9 mouse cellular contexts compared by ENCODE assay signal in genomic region chr10:28730122-28730521, GRCm38 (mm10).
DNase-seq lines count a peak whose midpoint lies in the region; ATAC-seq and TF ChIP-seq lines count a peak whose summit lies in the region.
"Had no signal": no experiment of that assay in that cellular context is flagged by ENCODE, and none has a peak within 500 bp of the region (broad histone marks: within the 10 kb centered on the region; RNA-seq: fewer than 3 reads in every experiment).

No protein-coding gene starts in this region.

- no peak for ATAC-seq in heart, embryonic 12.5 days (ENCODE audit: insufficient number of reproducible peaks, low FRiP score)
- 0 out of 2 replicates have a peak, but pooled peaks have one; percentile 50 for ATAC-seq in neural tube, embryonic 12.5 days (ENCODE audit: low FRiP score, low read depth)
- ATAC-seq in neural tube, embryonic 15.5 days (ENCODE audit: low FRiP score), result no peak
- no peak for ATAC-seq in embryonic facial prominence, embryonic 14.5 days (ENCODE audit: low read depth)
- peak; percentile 96 for ATAC-seq in megakaryocyte-erythroid progenitor cell, adult 5-6 weeks (replicated peaks; ENCODE audit: low FRiP score, low TSS enrichment, poor library complexity, severe bottlenecking)

- no peak overlapping the region for H3K4me2 ChIP-seq in heart, embryonic 12.5 days
- H3K4me2 ChIP-seq in neural tube, embryonic 12.5 days (replicated peaks), result no peak overlapping the region
- H3K4me2 ChIP-seq in neural tube, embryonic 15.5 days, result no peak overlapping the region
- H3K4me2 ChIP-seq in embryonic facial prominence, embryonic 14.5 days (ENCODE audit: low read depth, low read length), result no peak overlapping the region
- H3K4me2 ChIP-seq: neural tube, embryonic 13.5 days had no signal

- no peak for TF ChIP-seq EP300 in heart, adult 2 months (IDR thresholded peaks at IDR 0.05; ENCODE audit: insufficient read depth, low read depth, low read length)

- peak; percentile 67 for TF ChIP-seq CTCF in heart, adult 2 months (IDR thresholded peaks at IDR 0.05)

- H3K9ac ChIP-seq in heart, adult 2 months (ENCODE audit: low read depth, low read length), result no peak overlapping the region
- H3K9ac ChIP-seq in heart, embryonic 12.5 days, result no peak overlapping the region
- H3K9ac ChIP-seq in neural tube, embryonic 12.5 days, result no peak overlapping the region
- H3K9ac ChIP-seq in neural tube, embryonic 15.5 days (replicated peaks), result no peak overlapping the region
- no peak overlapping the region for H3K9ac ChIP-seq in embryonic facial prominence, embryonic 14.5 days (ENCODE audit: low read depth, low read length)
- H3K9ac ChIP-seq: neural tube, embryonic 13.5 days had no signal

- no peaks in the 10 kb centered on the region for H3K4me1 ChIP-seq in heart, adult 2 months (ENCODE audit: control insufficient read depth, insufficient read depth, low read length)
- no peaks in the 10 kb centered on the region for H3K4me1 ChIP-seq in heart, embryonic 12.5 days (replicated peaks)
- no peaks in the 10 kb centered on the region for H3K4me1 ChIP-seq in neural tube, embryonic 12.5 days
- no peaks in the 10 kb centered on the region for H3K4me1 ChIP-seq in neural tube, embryonic 15.5 days
- no peaks in the 10 kb centered on the region for H3K4me1 ChIP-seq in embryonic facial prominence, embryonic 14.5 days (ENCODE audit: control insufficient read depth, insufficient read depth, low read length)
- H3K4me1 ChIP-seq: neural tube, embryonic 13.5 days had no signal

- no peaks in the 10 kb centered on the region for H3K79me2 ChIP-seq in heart, adult 2 months (replicated peaks; ENCODE audit: control insufficient read depth, insufficient read depth, low read length)

- no peaks in the 10 kb centered on the region for H3K9me3 ChIP-seq in heart, embryonic 12.5 days (replicated peaks)
- H3K9me3 ChIP-seq in neural tube, embryonic 12.5 days, result no peaks in the 10 kb centered on the region
- H3K9me3 ChIP-seq in neural tube, embryonic 15.5 days (replicated peaks), result no peaks in the 10 kb centered on the region
- H3K9me3 ChIP-seq in embryonic facial prominence, embryonic 14.5 days (ENCODE audit: control insufficient read depth, low read length), result no peaks in the 10 kb centered on the region
- H3K9me3 ChIP-seq: neural tube, embryonic 13.5 days had no signal

- no peaks in the 10 kb centered on the region for H3K36me3 ChIP-seq in heart, adult 2 months (ENCODE audit: control insufficient read depth, insufficient read depth, low read length)
- H3K36me3 ChIP-seq in heart, embryonic 12.5 days, result no peaks in the 10 kb centered on the region
- no peaks in the 10 kb centered on the region for H3K36me3 ChIP-seq in neural tube, embryonic 12.5 days
- no peaks in the 10 kb centered on the region for H3K36me3 ChIP-seq in neural tube, embryonic 15.5 days
- H3K36me3 ChIP-seq in embryonic facial prominence, embryonic 14.5 days (ENCODE audit: control insufficient read depth, insufficient read depth, low read length), result no peaks in the 10 kb centered on the region
- H3K36me3 ChIP-seq: neural tube, embryonic 13.5 days had no signal

- no peaks in the 10 kb centered on the region for H3K27me3 ChIP-seq in heart, adult 2 months (ENCODE audit: control insufficient read depth, insufficient read depth, low read length)
- H3K27me3 ChIP-seq in heart, embryonic 12.5 days (replicated peaks), result no peaks in the 10 kb centered on the region
- H3K27me3 ChIP-seq in neural tube, embryonic 12.5 days (replicated peaks), result no peaks in the 10 kb centered on the region
- H3K27me3 ChIP-seq in neural tube, embryonic 15.5 days (replicated peaks), result no peaks in the 10 kb centered on the region
- H3K27me3 ChIP-seq in embryonic facial prominence, embryonic 14.5 days (replicated peaks; ENCODE audit: control insufficient read depth, insufficient read depth, low read length), result no peaks in the 10 kb centered on the region
- H3K27me3 ChIP-seq: neural tube, embryonic 13.5 days had no signal

- TF ChIP-seq POLR2A in heart, adult 2 months (IDR thresholded peaks at IDR 0.05; ENCODE audit: insufficient read depth, low read depth, low read length), result no peak

- no peak for DNase-seq in heart, adult 2 months
- peak; percentile 54 for DNase-seq in embryonic facial prominence, embryonic 14.5 days (ENCODE audit: low spot score)
- no peak for DNase-seq in frontal cortex, postnatal 25 days (ENCODE audit: low spot score in 2 of 2)
- DNase-seq in right cerebral cortex, postnatal 25 days, result no peak

- no peak overlapping the region for H3K4me3 ChIP-seq in heart, adult 2 months
- no peak overlapping the region for H3K4me3 ChIP-seq in heart, embryonic 12.5 days
- H3K4me3 ChIP-seq in neural tube, embryonic 12.5 days, result no peak overlapping the region
- no peak overlapping the region for H3K4me3 ChIP-seq in neural tube, embryonic 15.5 days (replicated peaks)
- H3K4me3 ChIP-seq in embryonic facial prominence, embryonic 14.5 days (ENCODE audit: low read depth, low read length), result no peak overlapping the region
- H3K4me3 ChIP-seq: neural tube, embryonic 13.5 days had no signal

- 5% methylated on average over 2 of the region's 2 CpGs for WGBS in heart, adult 2 months
- WGBS in heart, embryonic 12.5 days, result 9% methylated on average over 2 of the region's 2 CpGs
- WGBS in neural tube, embryonic 12.5 days, result 12% methylated on average over 2 of the region's 2 CpGs
- 10% methylated on average over 2 of the region's 2 CpGs for WGBS in neural tube, embryonic 15.5 days
- 8% methylated on average over 2 of the region's 2 CpGs for WGBS in embryonic facial prominence, embryonic 14.5 days

- no peak overlapping the region for H3K27ac ChIP-seq in heart, adult 2 months
- no peak overlapping the region for H3K27ac ChIP-seq in heart, embryonic 12.5 days (ENCODE audit: poor library complexity, severe bottlenecking)
- H3K27ac ChIP-seq in neural tube, embryonic 12.5 days, result no peak overlapping the region
- no peak overlapping the region for H3K27ac ChIP-seq in neural tube, embryonic 15.5 days (replicated peaks)
- H3K27ac ChIP-seq in embryonic facial prominence, embryonic 14.5 days (replicated peaks; ENCODE audit: low read depth, low read length), result no peak overlapping the region
- H3K27ac ChIP-seq: neural tube, embryonic 13.5 days had no signal

- intact Hi-C loops in heart, adult 2 months (cut with DNase I), result loop anchor here (5.0 kb wide), 1 partner anchor 243 kb away; no protein-coding TSS in a partner anchor

Comparison
In these comparisons a context has a peak if more than half of its experiments do, and no peak if none do; other contexts are left out.
1. ATAC-seq: peak in neural tube, embryonic 12.5 days (single experiment) and megakaryocyte-erythroid progenitor cell, adult 5-6 weeks (single experiment); none in heart, embryonic 12.5 days (single experiment), neural tube, embryonic 15.5 days (single experiment) and embryonic facial prominence, embryonic 14.5 days (single experiment).